ENCODE assay signal across 19 mouse cellular contexts in the genomic region with DNA sequence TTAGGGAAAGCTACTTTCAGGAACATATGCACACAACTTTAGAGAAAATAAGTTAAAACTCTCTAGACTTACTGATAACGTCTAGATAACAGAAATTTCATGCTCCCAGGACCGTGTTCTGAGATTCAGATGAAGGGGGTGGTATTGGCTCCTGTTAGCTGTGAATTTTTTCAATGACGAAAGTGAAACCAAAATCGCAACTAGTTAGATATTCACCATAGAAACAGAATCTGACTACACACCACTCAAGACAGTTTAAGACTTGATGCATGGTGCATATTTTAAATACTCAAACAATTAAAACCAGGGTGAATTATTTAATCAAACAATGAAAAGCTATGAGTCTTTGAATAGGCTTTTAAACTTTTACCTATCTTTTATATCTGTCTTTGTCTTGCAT. TPM values are rescaled to one million over a fixed set of nuclear protein-coding genes. Genes with fewer than 3 reads are reported as not detected.
DNase-seq lines count a peak whose midpoint lies in the region; ATAC-seq lines count a peak whose summit lies in the region.
"Had no signal": no experiment of that assay in that cellular context is flagged by ENCODE, and none has a peak within 500 bp of the region (broad histone marks: within the 10 kb centered on the region; RNA-seq: fewer than 3 reads in every experiment).

No protein-coding gene starts in this region.

- peaks cover 47% of the 10 kb centered on the region for H3K4me1 ChIP-seq in heart, embryonic 13.5 days
- H3K4me1 ChIP-seq: hindbrain, embryonic 13.5 days; neural tube, embryonic 12.5 days had no signal

- H3K27me3 ChIP-seq in heart, embryonic 13.5 days (replicated peaks): no peaks in the 10 kb centered on the region
- H3K27me3 ChIP-seq: hindbrain, embryonic 13.5 days; neural tube, embryonic 12.5 days had no signal

- H3K9ac ChIP-seq in heart, embryonic 13.5 days: no peak overlapping the region
- H3K9ac ChIP-seq: hindbrain, embryonic 13.5 days; neural tube, embryonic 12.5 days had no signal

- 55% methylated on average over 4 of the region's 4 CpGs for WGBS in heart, embryonic 13.5 days

- H3K9me3 ChIP-seq in heart, embryonic 13.5 days: no peaks in the 10 kb centered on the region
- H3K9me3 ChIP-seq: forebrain, embryonic 10.5 days; hindbrain, embryonic 13.5 days; neural tube, embryonic 12.5 days had no signal

- no peak overlapping the region for H3K4me3 ChIP-seq in heart, embryonic 13.5 days
- H3K4me3 ChIP-seq: forebrain, embryonic 10.5 days; hindbrain, embryonic 13.5 days; neural tube, embryonic 12.5 days had no signal

- DNase-seq in heart, postnatal 10 days: no peak
- peak; percentile 20 for DNase-seq in thymus, postnatal 0 days (ENCODE audit: low spot score)
- no peak for DNase-seq in thymus, adult 18-20 months
- DNase-seq in induced T-regulatory cell, adult 2 months (ENCODE audit: low read depth): peak; percentile 78
- no peak for DNase-seq in right cerebral cortex, postnatal 14 days
- DNase-seq in thymus, postnatal 4 days: no peak
- DNase-seq: cerebellum, adult 18-20 months; cerebellum, postnatal 36 days; gastrocnemius, postnatal 14 days; layer of hippocampus, postnatal 36 days; left cerebral cortex, postnatal 4 days; liver; right cerebral cortex, adult 18-20 months had no signal

- no peak overlapping the region for H3K27ac ChIP-seq in heart, embryonic 13.5 days (replicated peaks)
- H3K27ac ChIP-seq: forebrain, embryonic 10.5 days; hindbrain, embryonic 13.5 days; neural tube, embryonic 12.5 days had no signal

- intact Hi-C loops in heart, postnatal 10 days (cut with DNase I): no loop called here

- H3K36me3 ChIP-seq in heart, embryonic 13.5 days: no peaks in the 10 kb centered on the region
- H3K36me3 ChIP-seq: forebrain, embryonic 10.5 days; hindbrain, embryonic 13.5 days; neural tube, embryonic 12.5 days had no signal

- peak overlapping the region; percentile 33 for H3K4me2 ChIP-seq in heart, embryonic 13.5 days
- H3K4me2 ChIP-seq: hindbrain, embryonic 13.5 days; neural tube, embryonic 12.5 days had no signal

- ATAC-seq in heart, embryonic 13.5 days (ENCODE audit: extremely low read depth, insufficient number of reproducible peaks, low FRiP score, low TSS enrichment): no peak
- ATAC-seq: intestine, embryonic 16.5 days had no signal

RNA-seq across cellular contexts. Expression of gene Chn2, which starts 48.8 kb away (rescaled TPM):
- 8.7 and 9.1 TPM in 2 replicates for polyA plus RNA-seq in heart, embryonic 13.5 days (2015; fragmentation: Nextera tagmentation; extraction: Ambion mirVana)
- total RNA-seq in heart, postnatal 10 days (2021): 1 to 10 TPM; 5.2 to 6.0 TPM
- 7.5 and 8.4 TPM in 2 replicates for polyA plus RNA-seq in thymus, postnatal 0 days (2015; fragmentation: Nextera tagmentation; extraction: Ambion mirVana)
- total RNA-seq: MEL had no signal

Comparison
In these comparisons a context has a peak if more than half of its experiments do, and no peak if none do; other contexts are left out.
1. DNase-seq: peak in thymus, postnatal 0 days (single experiment) and induced T-regulatory cell, adult 2 months (single experiment); none in heart, postnatal 10 days (0 of 2), thymus, adult 18-20 months (0 of 2), right cerebral cortex, postnatal 14 days (single experiment) and thymus, postnatal 4 days (single experiment).